Mouse (Mus musculus) CD4-positive, CD25-positive, alpha-beta regulatory T cell, adult 4 months (primary cell): ENCODE results near the gene Metrn. TPM values are rescaled to one million over a fixed set of nuclear protein-coding genes. Genes with fewer than 3 reads are reported as not detected.

Experiments used
- ATAC-seq: one replicate; pipeline ENCODE4 v1.8.0; 2017
- polyA plus RNA-seq, 2 experiments: library from polyadenylated mRNA; unstranded; fragments of 100-300 nt; shearing (Covaris generic); gene quantifications; one replicate each; pipeline ENCODE4 v1.2.1; 2017

Metrn gene
- polyA plus RNA-seq, 2 experiments from 2014 or later: 3.6 to 7.0 TPM

GRCm38 (mm10) chr17:25806507-25806906, 9.6 kb upstream of the Metrn start:
- ATAC-seq: no peak

- no peak for ATAC-seq
Measured at GRCm38 (mm10) chr17:25802825-25803517, 6.0 kb upstream of the Metrn start.

- peak; percentile 81 for ATAC-seq
Measured at GRCm38 (mm10) chr17:25801029-25801428, 4.1 kb upstream of the Metrn start.

- no peak for ATAC-seq
Measured at GRCm38 (mm10) chr17:25796211-25796771, 645 bp downstream of the Metrn start.

- no peak for ATAC-seq
Measured at GRCm38 (mm10) chr17:25795609-25796092, 1.3 kb downstream of the Metrn start, which contains the start of gene AC134908.4. Gene AC134908.4 (minus strand): TSS chr17:25795659.

- ATAC-seq: no peak
Measured at GRCm38 (mm10) chr17:25794998-25795397, 1.9 kb downstream of the Metrn start.

GRCm38 (mm10) chr17:25794197-25794596, 2.7 kb downstream of the Metrn start:
- no peak for ATAC-seq

- peak; percentile 86 for ATAC-seq
Measured at GRCm38 (mm10) chr17:25792615-25793014, 4.3 kb downstream of the Metrn start, which contains the start of gene Fam173a. Gene Fam173a (minus strand): TSS chr17:25792901.

GRCm38 (mm10) chr17:25791843-25792527, 5.0 kb downstream of the Metrn start:
- ATAC-seq: peak; percentile 64

GRCm38 (mm10) chr17:25791320-25791842, 5.6 kb downstream of the Metrn start:
- ATAC-seq: no peak

- no peak for ATAC-seq
Measured at GRCm38 (mm10) chr17:25786781-25787504, 10.0 kb downstream of the Metrn start.

GRCm38 (mm10) chr17:25786280-25786679, 10.7 kb downstream of the Metrn start, which contains the start of gene Ccdc78:
Gene Ccdc78 (plus strand): TSS chr17:25786580.
- ATAC-seq: no peak

GRCm38 (mm10) chr17:25785281-25785745, 11.6 kb downstream of the Metrn start, which contains the start of gene Haghl:
Gene Haghl (minus strand): TSS chr17:25785673.
- ATAC-seq: peak; percentile 90

GRCm38 (mm10) chr17:25783861-25784574, 12.9 kb downstream of the Metrn start:
- no peak for ATAC-seq

- ATAC-seq: no peak
Measured at GRCm38 (mm10) chr17:25783086-25783485, 13.8 kb downstream of the Metrn start.

GRCm38 (mm10) chr17:25781339-25781738, 15.6 kb downstream of the Metrn start:
- ATAC-seq: no peak

GRCm38 (mm10) chr17:25777948-25778347, 19.0 kb downstream of the Metrn start:
- ATAC-seq: no peak

GRCm38 (mm10) chr17:25775318-25776062, 21.4 kb downstream of the Metrn start:
- ATAC-seq: no peak

- peak; percentile 93 for ATAC-seq
Measured at GRCm38 (mm10) chr17:25773549-25774120, 23.3 kb downstream of the Metrn start, which contains the start of gene Narfl. Gene Narfl (plus strand): TSS chr17:25773776.

GRCm38 (mm10) chr17:25769331-25769730, 27.6 kb downstream of the Metrn start:
- no peak for ATAC-seq
